Mouse (Mus musculus): Measurements from ENCODE around the gene Magi1. TPM values are rescaled to one million over a fixed set of nuclear protein-coding genes. Genes with fewer than 3 reads are reported as not detected.
"Not testable (repeated sequence)": the region's sequence is repeated elsewhere in the genome, so short reads cannot be mapped to it uniquely, and the experiment has no call there.

Magi1 gene
- polyA plus RNA-seq, 1 experiment from 2014 or later = 9.2 TPM

DNA sequence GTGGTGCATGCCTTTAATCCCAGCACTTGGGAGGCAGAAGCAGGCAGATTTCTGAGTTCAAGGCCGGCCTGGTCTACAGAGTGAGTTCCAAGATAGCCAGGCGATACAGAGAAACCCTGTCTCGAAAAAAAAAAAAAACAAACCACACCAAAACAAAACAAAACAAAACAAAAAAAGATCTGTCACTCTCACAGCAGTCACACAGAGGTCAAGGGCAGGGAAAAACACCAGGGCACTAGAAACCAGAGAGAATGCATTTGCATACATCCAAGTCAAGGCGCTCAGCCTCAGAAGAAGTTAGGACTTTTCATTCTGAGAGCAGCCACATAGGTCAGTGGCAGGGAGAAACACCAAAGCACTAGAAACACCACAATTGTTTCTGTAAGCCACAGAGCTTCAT is 263.8 kb downstream of the Magi1 start:
- ATAC-seq (replicated peaks; ENCODE audit: insufficient number of reproducible peaks, low FRiP score, low TSS enrichment) = no peak
- Histone ChIP-seq H3K9me3 (replicated peaks; ENCODE audit: control insufficient read depth, low read length) (no peaks in the 10 kb centered on the region), H3K36me3 (ENCODE audit: control insufficient read depth, insufficient read depth, low read length) (no peaks in the 10 kb centered on the region), H3K4me3 (ENCODE audit: low read depth, low read length) (no peak overlapping the region), H3K4me2 (no peak overlapping the region), H3K27me3 (ENCODE audit: control insufficient read depth, insufficient read depth, low read length) (no peaks in the 10 kb centered on the region), H3K9ac (ENCODE audit: low read depth, low read length) (no peak overlapping the region), H3K27ac (ENCODE audit: low read depth, low read length) (no peak overlapping the region), H3K4me1 (ENCODE audit: control insufficient read depth, insufficient read depth, low read length) (no peaks in the 10 kb centered on the region)
- 90% methylated on average over 4 of the region's 4 CpGs for WGBS (ENCODE audit: insufficient replicate concordance)

- ATAC-seq (replicated peaks; ENCODE audit: insufficient number of reproducible peaks, low FRiP score, low TSS enrichment) = no peak
- Histone ChIP-seq H3K4me2 (no peak overlapping the region), H3K9me3 (replicated peaks; ENCODE audit: control insufficient read depth, low read length) (no peaks in the 10 kb centered on the region), H3K27me3 (ENCODE audit: control insufficient read depth, insufficient read depth, low read length) (no peaks in the 10 kb centered on the region), H3K4me1 (ENCODE audit: control insufficient read depth, insufficient read depth, low read length) (no peaks in the 10 kb centered on the region), H3K27ac (ENCODE audit: low read depth, low read length) (no peak overlapping the region), H3K36me3 (ENCODE audit: control insufficient read depth, insufficient read depth, low read length) (no peaks in the 10 kb centered on the region), H3K9ac (ENCODE audit: low read depth, low read length) (no peak overlapping the region), H3K4me3 (ENCODE audit: low read depth, low read length) (no peak overlapping the region)
- 65% methylated on average over 2 of the region's 2 CpGs for WGBS (ENCODE audit: insufficient replicate concordance)
These were observed 270.0 kb downstream of the Magi1 start for GRCm38 (mm10) chr6:94013761-94014160.

DNA sequence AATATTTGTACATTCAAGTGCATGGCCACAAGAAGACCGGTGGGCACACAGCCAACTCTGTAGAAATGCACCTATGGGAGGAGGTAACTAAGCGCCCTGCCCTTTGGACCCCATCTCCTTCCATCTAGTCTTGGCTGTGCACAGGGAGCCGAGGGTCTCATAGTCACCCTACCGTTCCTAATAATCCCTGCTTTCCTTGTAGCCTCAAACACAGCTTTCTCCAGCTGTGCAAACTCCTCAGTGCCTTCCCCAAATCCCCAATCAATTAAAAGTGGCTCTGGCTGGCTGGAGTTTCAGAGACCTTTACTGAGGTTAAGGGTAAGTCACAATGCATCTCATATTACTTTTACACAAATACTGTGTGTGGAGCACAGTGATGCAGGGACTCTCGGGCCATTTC is 271.8 kb downstream of the Magi1 start:
- Histone ChIP-seq H3K27ac (ENCODE audit: low read depth, low read length) (no peak overlapping the region), H3K9me3 (replicated peaks; ENCODE audit: control insufficient read depth, low read length) (no peaks in the 10 kb centered on the region), H3K4me1 (ENCODE audit: control insufficient read depth, insufficient read depth, low read length) (no peaks in the 10 kb centered on the region), H3K27me3 (ENCODE audit: control insufficient read depth, insufficient read depth, low read length) (no peaks in the 10 kb centered on the region), H3K9ac (ENCODE audit: low read depth, low read length) (no peak overlapping the region), H3K4me2 (no peak overlapping the region), H3K4me3 (ENCODE audit: low read depth, low read length) (no peak overlapping the region), H3K36me3 (ENCODE audit: control insufficient read depth, insufficient read depth, low read length) (no peaks in the 10 kb centered on the region)
- 66% methylated on average over 5 of the region's 5 CpGs for WGBS (ENCODE audit: insufficient replicate concordance)
- ATAC-seq (replicated peaks; ENCODE audit: insufficient number of reproducible peaks, low FRiP score, low TSS enrichment) = no peak

DNA sequence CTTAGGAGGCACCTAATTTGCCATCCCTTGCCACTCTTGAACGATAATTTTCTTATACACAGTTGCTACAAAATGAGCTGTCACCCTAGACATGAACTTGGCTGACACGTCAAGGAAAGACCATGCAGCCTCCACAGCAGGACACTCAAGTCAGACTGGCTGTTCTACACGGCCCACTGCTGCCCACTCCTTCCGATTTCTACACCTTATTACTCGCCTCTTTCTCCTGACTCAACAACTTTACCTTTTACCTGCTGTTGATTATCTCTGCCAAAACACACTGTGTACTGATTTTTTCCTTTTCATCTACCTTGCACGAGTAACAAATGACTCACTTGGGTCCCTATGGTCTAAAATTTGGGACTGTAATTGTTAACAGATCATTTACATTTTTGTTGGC is 272.2 kb downstream of the Magi1 start:
- no peak for ATAC-seq (replicated peaks; ENCODE audit: insufficient number of reproducible peaks, low FRiP score, low TSS enrichment)
- Histone ChIP-seq H3K27me3 (ENCODE audit: control insufficient read depth, insufficient read depth, low read length) (no peaks in the 10 kb centered on the region), H3K4me2 (no peak overlapping the region), H3K36me3 (ENCODE audit: control insufficient read depth, insufficient read depth, low read length) (no peaks in the 10 kb centered on the region), H3K9ac (ENCODE audit: low read depth, low read length) (no peak overlapping the region), H3K9me3 (replicated peaks; ENCODE audit: control insufficient read depth, low read length) (no peaks in the 10 kb centered on the region), H3K4me3 (ENCODE audit: low read depth, low read length) (no peak overlapping the region), H3K4me1 (ENCODE audit: control insufficient read depth, insufficient read depth, low read length) (no peaks in the 10 kb centered on the region), H3K27ac (ENCODE audit: low read depth, low read length) (no peak overlapping the region)
- WGBS (ENCODE audit: insufficient replicate concordance) = 80% methylated on average over 6 of the region's 6 CpGs

DNA sequence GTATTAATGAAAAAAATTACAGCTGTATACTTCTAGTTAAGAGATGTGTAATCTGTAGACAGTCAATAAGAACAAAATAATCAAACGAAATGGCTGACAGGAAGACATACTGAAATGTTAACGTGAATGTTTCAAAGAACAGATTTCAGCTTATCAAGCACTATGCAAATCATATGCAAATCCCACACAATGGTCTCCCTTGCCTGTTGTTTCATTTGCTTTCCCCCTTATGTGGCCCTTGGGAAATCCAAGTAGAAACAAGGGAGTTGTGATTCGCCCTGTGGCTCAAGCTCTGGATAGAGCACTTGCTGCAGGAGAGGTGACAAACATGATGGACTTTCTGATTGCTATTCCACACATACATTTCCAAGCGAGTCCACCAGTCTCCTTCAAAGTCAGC is 275.1 kb downstream of the Magi1 start:
- Histone ChIP-seq H3K4me3 (ENCODE audit: low read depth, low read length) (no peak overlapping the region), H3K4me1 (ENCODE audit: control insufficient read depth, insufficient read depth, low read length) (no peaks in the 10 kb centered on the region), H3K27ac (ENCODE audit: low read depth, low read length) (no peak overlapping the region), H3K9ac (ENCODE audit: low read depth, low read length) (no peak overlapping the region), H3K9me3 (replicated peaks; ENCODE audit: control insufficient read depth, low read length) (no peaks in the 10 kb centered on the region), H3K27me3 (ENCODE audit: control insufficient read depth, insufficient read depth, low read length) (no peaks in the 10 kb centered on the region), H3K4me2 (no peak overlapping the region), H3K36me3 (ENCODE audit: control insufficient read depth, insufficient read depth, low read length) (no peaks in the 10 kb centered on the region)
- WGBS (ENCODE audit: insufficient replicate concordance) = 72% methylated on average over 4 of the region's 4 CpGs
- ATAC-seq (replicated peaks; ENCODE audit: insufficient number of reproducible peaks, low FRiP score, low TSS enrichment) = no peak

DNA sequence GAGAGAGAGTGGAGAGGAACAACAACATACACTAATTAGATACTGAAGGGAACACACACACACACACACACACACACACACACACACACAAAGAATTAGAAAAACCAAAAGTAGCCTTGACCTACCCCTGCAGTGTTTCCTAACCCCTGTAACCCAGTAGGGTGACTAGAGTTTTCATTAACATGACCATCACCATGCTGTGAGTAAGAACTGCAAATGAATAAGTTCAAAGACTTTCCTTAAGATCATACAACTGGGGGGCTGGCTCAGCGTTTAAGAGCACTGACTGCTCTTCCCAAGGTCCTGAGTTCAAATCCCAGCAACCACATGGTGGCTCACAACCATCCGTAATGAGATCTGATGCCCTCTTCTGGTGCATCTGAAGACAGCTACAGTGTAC is 280.1 kb downstream of the Magi1 start:
- not testable (repeated sequence) for H3K27me3 ChIP-seq (ENCODE audit: control insufficient read depth, insufficient read depth, low read length); H3K36me3 ChIP-seq (ENCODE audit: control insufficient read depth, insufficient read depth, low read length); H3K4me2 ChIP-seq; H3K9me3 ChIP-seq (replicated peaks; ENCODE audit: control insufficient read depth, low read length); ATAC-seq (replicated peaks; ENCODE audit: insufficient number of reproducible peaks, low FRiP score, low TSS enrichment); H3K9ac ChIP-seq (ENCODE audit: low read depth, low read length); H3K27ac ChIP-seq (ENCODE audit: low read depth, low read length); H3K4me1 ChIP-seq (ENCODE audit: control insufficient read depth, insufficient read depth, low read length); H3K4me3 ChIP-seq (ENCODE audit: low read depth, low read length)
- WGBS (ENCODE audit: insufficient replicate concordance) = 71% methylated on average over 2 of the region's 2 CpGs

GRCm38 (mm10) chr6:93996841-93997485 is 286.8 kb downstream of the Magi1 start:
- H3K4me1 ChIP-seq (ENCODE audit: control insufficient read depth, insufficient read depth, low read length) = no peaks in the 10 kb centered on the region
- no peaks in the 10 kb centered on the region for H3K27me3 ChIP-seq (ENCODE audit: control insufficient read depth, insufficient read depth, low read length)
- no peak overlapping the region for H3K27ac ChIP-seq (ENCODE audit: low read depth, low read length)
- H3K4me3 ChIP-seq (ENCODE audit: low read depth, low read length) = no peak overlapping the region
- WGBS (ENCODE audit: insufficient replicate concordance) = 80% methylated on average over 8 of the region's 8 CpGs
- no peak for ATAC-seq (replicated peaks; ENCODE audit: insufficient number of reproducible peaks, low FRiP score, low TSS enrichment)
- H3K36me3 ChIP-seq (ENCODE audit: control insufficient read depth, insufficient read depth, low read length) = no peaks in the 10 kb centered on the region
- no peak overlapping the region for H3K9ac ChIP-seq (ENCODE audit: low read depth, low read length)
- no peaks in the 10 kb centered on the region for H3K9me3 ChIP-seq (replicated peaks; ENCODE audit: control insufficient read depth, low read length)
- no peak overlapping the region for H3K4me2 ChIP-seq

DNA sequence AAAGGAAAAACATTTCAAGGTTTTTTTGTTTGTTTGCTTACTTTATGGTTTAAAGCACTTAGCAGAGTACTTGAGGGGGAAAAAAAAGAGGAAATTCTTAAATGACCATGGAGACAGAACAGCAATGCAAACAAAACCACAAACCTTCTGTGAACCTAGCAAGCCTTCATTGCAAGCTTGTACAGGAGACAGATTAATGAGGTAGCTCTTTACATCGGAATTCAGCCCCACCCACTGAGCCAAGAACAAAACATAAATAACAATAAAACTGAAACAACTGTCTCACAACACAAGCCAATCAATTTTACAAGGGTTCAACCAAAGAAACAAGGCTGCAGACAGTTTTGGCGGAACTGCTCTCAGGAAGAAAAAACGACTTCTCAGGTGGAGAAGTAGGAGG is 296.2 kb downstream of the Magi1 start:
- no peak overlapping the region for H3K4me3 ChIP-seq (ENCODE audit: low read depth, low read length)
- no peak overlapping the region for H3K4me2 ChIP-seq
- no peaks in the 10 kb centered on the region for H3K9me3 ChIP-seq (replicated peaks; ENCODE audit: control insufficient read depth, low read length)
- H3K36me3 ChIP-seq (ENCODE audit: control insufficient read depth, insufficient read depth, low read length) = no peaks in the 10 kb centered on the region
- 40% methylated on average over 3 of the region's 3 CpGs for WGBS (ENCODE audit: insufficient replicate concordance)
- no peaks in the 10 kb centered on the region for H3K27me3 ChIP-seq (ENCODE audit: control insufficient read depth, insufficient read depth, low read length)
- no peak overlapping the region for H3K9ac ChIP-seq (ENCODE audit: low read depth, low read length)
- ATAC-seq (replicated peaks; ENCODE audit: insufficient number of reproducible peaks, low FRiP score, low TSS enrichment) = no peak
- peaks cover 11% of the 10 kb centered on the region; the same call in 1 of the 2 replicates for H3K4me1 ChIP-seq (ENCODE audit: control insufficient read depth, insufficient read depth, low read length)
- H3K27ac ChIP-seq (ENCODE audit: low read depth, low read length) = no peak overlapping the region

- no peaks in the 10 kb centered on the region for H3K27me3 ChIP-seq (ENCODE audit: control insufficient read depth, insufficient read depth, low read length)
- WGBS (ENCODE audit: insufficient replicate concordance) = 61% methylated on average over 9 of the region's 9 CpGs
- H3K4me3 ChIP-seq (ENCODE audit: low read depth, low read length) = no peak overlapping the region
- H3K36me3 ChIP-seq (ENCODE audit: control insufficient read depth, insufficient read depth, low read length) = no peaks in the 10 kb centered on the region
- peaks cover 26% of the 10 kb centered on the region for H3K4me1 ChIP-seq (ENCODE audit: control insufficient read depth, insufficient read depth, low read length)
- H3K9me3 ChIP-seq (replicated peaks; ENCODE audit: control insufficient read depth, low read length) = no peaks in the 10 kb centered on the region
- ATAC-seq (replicated peaks; ENCODE audit: insufficient number of reproducible peaks, low FRiP score, low TSS enrichment) = no peak
- no peak overlapping the region for H3K4me2 ChIP-seq
- H3K9ac ChIP-seq (ENCODE audit: low read depth, low read length) = no peak overlapping the region
- H3K27ac ChIP-seq (ENCODE audit: low read depth, low read length) = no peak overlapping the region
These were observed 298.6 kb downstream of the Magi1 start for GRCm38 (mm10) chr6:93985111-93985510.
